Comparison of ENCODE assay signal across 8 mouse cellular contexts in the genomic region with DNA sequence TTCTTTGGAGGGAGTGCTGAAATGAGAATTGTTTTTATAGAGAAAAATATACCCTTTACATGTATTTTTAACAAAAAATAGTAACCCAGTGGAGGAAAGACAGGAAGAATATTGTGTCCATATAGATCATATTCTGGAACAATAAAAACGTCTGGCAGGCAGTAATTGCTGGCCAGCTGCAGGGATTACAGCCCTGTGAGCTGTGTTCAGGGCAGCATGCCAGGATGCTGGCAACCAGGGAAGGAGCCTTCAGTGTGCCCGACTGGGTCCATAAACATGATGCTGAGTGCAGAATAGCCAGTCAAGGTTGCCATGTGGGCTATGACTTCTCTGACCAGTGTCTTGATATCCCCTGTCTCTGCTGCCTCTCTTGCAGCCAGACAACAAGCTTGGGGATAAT.
DNase-seq lines count a peak whose midpoint lies in the region; ATAC-seq and TF ChIP-seq lines count a peak whose summit lies in the region.

No protein-coding gene starts in this region.

- no peak for TF ChIP-seq CTCF in intestine, postnatal 0 days (IDR thresholded peaks at IDR 0.05; ENCODE audit: low read depth)

- no peak for ATAC-seq in embryonic facial prominence, embryonic 14.5 days (ENCODE audit: low read depth)
- ATAC-seq in intestine, postnatal 0 days = no peak

- no peaks in the 10 kb centered on the region for H3K27me3 ChIP-seq in embryonic facial prominence, embryonic 14.5 days (replicated peaks; ENCODE audit: control insufficient read depth, insufficient read depth, low read length)
- H3K27me3 ChIP-seq in intestine, postnatal 0 days (replicated peaks; ENCODE audit: control insufficient read depth, insufficient read depth, low read length) = no peaks in the 10 kb centered on the region

- no peak overlapping the region for H3K4me2 ChIP-seq in embryonic facial prominence, embryonic 14.5 days (ENCODE audit: low read depth, low read length)
- H3K4me2 ChIP-seq in intestine, postnatal 0 days (replicated peaks; ENCODE audit: low read depth) = no peak overlapping the region

- peaks cover 9% of the 10 kb centered on the region; the same call in 1 of the 2 replicates for H3K4me1 ChIP-seq in embryonic facial prominence, embryonic 14.5 days (ENCODE audit: control insufficient read depth, insufficient read depth, low read length)
- no peaks in the 10 kb centered on the region for H3K4me1 ChIP-seq in intestine, postnatal 0 days (replicated peaks; ENCODE audit: control insufficient read depth, insufficient read depth, low read length)

- no peaks in the 10 kb centered on the region for H3K9me3 ChIP-seq in embryonic facial prominence, embryonic 14.5 days (ENCODE audit: control insufficient read depth, low read length)
- H3K9me3 ChIP-seq in intestine, postnatal 0 days (ENCODE audit: control insufficient read depth) = no peaks in the 10 kb centered on the region

- 29% methylated on average over 2 of the region's 2 CpGs for WGBS in embryonic facial prominence, embryonic 14.5 days
- WGBS in intestine, postnatal 0 days = 22% methylated on average over 2 of the region's 2 CpGs

- no peak overlapping the region for H3K4me3 ChIP-seq in embryonic facial prominence, embryonic 14.5 days (ENCODE audit: low read depth, low read length)
- no peak overlapping the region for H3K4me3 ChIP-seq in intestine, postnatal 0 days (ENCODE audit: low read depth, low read length)

- no peaks in the 10 kb centered on the region for H3K36me3 ChIP-seq in embryonic facial prominence, embryonic 14.5 days (ENCODE audit: control insufficient read depth, insufficient read depth, low read length)
- no peaks in the 10 kb centered on the region for H3K36me3 ChIP-seq in intestine, postnatal 0 days (ENCODE audit: control insufficient read depth, insufficient read depth)

- H3K27ac ChIP-seq in embryonic facial prominence, embryonic 14.5 days (replicated peaks; ENCODE audit: low read depth, low read length) = no peak overlapping the region; the same call in 1 of the 2 replicates
- H3K27ac ChIP-seq in intestine, postnatal 0 days (ENCODE audit: low read depth, low read length) = no peak overlapping the region

- peak; percentile 58 for DNase-seq in adrenal gland, adult 2 months
- no peak for DNase-seq in adrenal gland, postnatal 4 days (ENCODE audit: low spot score in 2 of 2)
- DNase-seq in 3T3-L1 (ENCODE audit: low read depth, low spot score) = peak; percentile 35
- DNase-seq in embryonic facial prominence, embryonic 14.5 days (ENCODE audit: low spot score) = peak; percentile 72
- peak; percentile 11 for DNase-seq in layer of hippocampus, adult 9-10 months (ENCODE audit: low spot score)
- DNase-seq in retina, postnatal 1 day = peak; percentile 79
- DNase-seq in lung, postnatal 25 days (ENCODE audit: low spot score) = no peak

- no peak overlapping the region for H3K9ac ChIP-seq in embryonic facial prominence, embryonic 14.5 days (ENCODE audit: low read depth, low read length)
- no peak overlapping the region for H3K9ac ChIP-seq in intestine, postnatal 0 days (ENCODE audit: low read depth, low read length)

Comparison
In these comparisons a context has a peak if more than half of its experiments do, and no peak if none do; other contexts are left out.
1. DNase-seq: peak in adrenal gland, adult 2 months (single experiment), 3T3-L1 (single experiment), embryonic facial prominence, embryonic 14.5 days (single experiment), layer of hippocampus, adult 9-10 months (single experiment) and retina, postnatal 1 day (single experiment); none in adrenal gland, postnatal 4 days (0 of 2) and lung, postnatal 25 days (single experiment).